Mouse (Mus musculus) liver, embryonic 11.5 days (tissue): ENCODE measurements around the gene Pik3c2g. TPM values are rescaled to one million over a fixed set of nuclear protein-coding genes. Genes with fewer than 3 reads are reported as not detected.

ENCODE experiments used
- ATAC-seq: fragments of 200-750 bp; cut with Nextera tagmentation; replicated peaks from 2 replicates; pipeline ENCODE4 v1.8.0; 2017; ENCODE audit warnings: moderate number of reproducible peaks, mild to moderate bottlenecking, moderate TSS enrichment, moderate library complexity; ENCODE audit not compliant: low FRiP score
- DNase-seq: peaks from one replicate; pipeline ENCODE4 v3.0.0-alpha.2; 2017; ENCODE audit warnings: low spot score
- H3K27ac ChIP-seq: fragments of 300-500 bp; sonication (generic); 2 replicates; pipeline ENCODE4 v1.5.1; 2014; ENCODE audit warnings: mild to moderate bottlenecking, low read depth, low read length, control low read depth
- H3K27me3 ChIP-seq: fragments of 300-500 bp; sonication (generic); replicated peaks from 2 replicates; pipeline ENCODE4 v1.6.1; 2014; ENCODE audit warnings: low read length, mixed read lengths; ENCODE audit not compliant: control insufficient read depth, insufficient read depth
- H3K36me3 ChIP-seq: fragments of 300-500 bp; sonication (generic); 2 replicates; pipeline ENCODE4 v1.6.1; 2014; ENCODE audit warnings: mild to moderate bottlenecking, low read length, moderate library complexity, mixed read lengths; ENCODE audit not compliant: control insufficient read depth, insufficient read depth
- H3K4me1 ChIP-seq: fragments of 300-500 bp; sonication (generic); replicated peaks from 2 replicates; pipeline ENCODE4 v1.6.1; 2014; ENCODE audit warnings: low read length, mixed read lengths; ENCODE audit not compliant: control insufficient read depth, insufficient read depth
- H3K4me2 ChIP-seq: fragments of 300-500 bp; sonication (generic); 2 replicates; pipeline ENCODE4 v1.6.1; 2014; ENCODE audit warnings: mild to moderate bottlenecking, control low read depth, moderate library complexity
- H3K4me3 ChIP-seq: fragments of 300-500 bp; sonication (generic); 2 replicates; pipeline ENCODE4 v1.5.1; 2014; ENCODE audit warnings: low read depth, low read length, control low read depth
- H3K9ac ChIP-seq: fragments of 300-500 bp; sonication (generic); 2 replicates; pipeline ENCODE4 v1.6.1; 2014; ENCODE audit warnings: low read depth, low read length, control low read depth
- H3K9me3 ChIP-seq: fragments of 300-500 bp; sonication (generic); 2 replicates; pipeline ENCODE4 v1.6.1; 2016; ENCODE audit warnings: low read length, inconsistent platforms, mixed read lengths; ENCODE audit not compliant: control insufficient read depth
- WGBS: fragments of 180-500 bp; shearing (Covaris S2); extraction: QIAGEN DNeasy Blood & Tissue Kit; methylation state at CpG from one replicate; pipeline ENCODE4 v1.1.7; 2014; 5-methylcytosine and 5-hydroxymethylcytosine counted together
- polyA plus RNA-seq: library from polyadenylated mRNA; unstranded; fragments of >200 nt; fragmentation: Nextera tagmentation; extraction: Ambion mirVana; gene quantifications from 2 replicates; pipeline ENCODE4 v1.2.1, GENCODE M21; 2014

The Pik3c2g gene
- polyA plus RNA-seq, 1 experiment from 2014 or later = 1.3 TPM

GRCm38 (mm10) chr6:139655399-139655798 is 68.4 kb downstream of the Pik3c2g start:
- H3K9me3 ChIP-seq = peaks cover 3% of the 10 kb centered on the region; the same call in 1 of the 2 replicates
- ATAC-seq (no peak), DNase-seq (no peak)
- H3K4me3 ChIP-seq = no peak overlapping the region
- H3K27ac ChIP-seq = no peak overlapping the region
- H3K36me3 ChIP-seq = no peaks in the 10 kb centered on the region
- no peak overlapping the region for H3K9ac ChIP-seq
- WGBS = 34% methylated on average over 4 of the region's 4 CpGs
- H3K4me2 ChIP-seq = no peak overlapping the region
- no peaks in the 10 kb centered on the region for H3K27me3 ChIP-seq
- H3K4me1 ChIP-seq = no peaks in the 10 kb centered on the region

GRCm38 (mm10) chr6:139662462-139662861 is 75.4 kb downstream of the Pik3c2g start:
- WGBS = 48% methylated on average over 1 of the region's 1 CpGs
- H3K36me3 ChIP-seq = no peaks in the 10 kb centered on the region
- no peak overlapping the region for H3K9ac ChIP-seq
- H3K27ac ChIP-seq = no peak overlapping the region
- no peak for DNase-seq
- H3K4me3 ChIP-seq = no peak overlapping the region
- no peak for ATAC-seq
- no peaks in the 10 kb centered on the region for H3K27me3 ChIP-seq
- no peaks in the 10 kb centered on the region; the same call in 1 of the 2 replicates for H3K9me3 ChIP-seq
- H3K4me2 ChIP-seq = no peak overlapping the region
- no peaks in the 10 kb centered on the region for H3K4me1 ChIP-seq

DNA sequence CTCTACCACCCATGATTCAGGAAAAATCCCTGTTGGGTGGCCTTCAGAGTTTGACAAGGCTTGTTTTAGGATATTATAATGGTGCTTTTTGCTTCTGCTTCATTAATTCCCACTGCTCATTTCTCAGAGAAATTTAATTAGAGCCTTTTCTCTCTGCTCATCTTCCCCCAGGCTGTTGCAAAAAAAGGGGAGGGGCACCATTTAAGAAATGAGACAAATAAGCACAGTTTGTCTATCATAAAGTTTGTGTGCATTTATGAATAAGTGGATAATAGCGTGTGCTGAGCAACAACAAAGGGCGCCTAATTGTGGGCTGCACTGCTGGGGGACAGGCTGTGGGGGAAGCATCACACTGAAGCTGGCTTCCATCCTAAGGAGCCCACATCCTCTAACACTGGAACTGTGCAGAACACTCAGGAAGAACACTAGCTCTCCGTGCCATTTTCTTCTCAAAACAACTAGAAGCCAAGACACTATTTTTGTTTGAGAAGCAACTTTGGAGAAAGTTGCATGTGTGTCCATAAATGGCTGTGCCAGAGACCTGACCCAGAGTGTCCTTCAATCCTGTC is 131.5 kb downstream of the Pik3c2g start:
- Histone ChIP-seq H3K4me3 (no peak overlapping the region), H3K4me2 (no peak overlapping the region), H3K9me3 (no peaks in the 10 kb centered on the region), H3K27me3 (no peaks in the 10 kb centered on the region), H3K27ac (no peak overlapping the region), H3K4me1 (no peaks in the 10 kb centered on the region), H3K9ac (no peak overlapping the region), H3K36me3 (no peaks in the 10 kb centered on the region)
- ATAC-seq (no peak), DNase-seq (no peak)
- 80% methylated on average over 3 of the region's 3 CpGs for WGBS

DNA sequence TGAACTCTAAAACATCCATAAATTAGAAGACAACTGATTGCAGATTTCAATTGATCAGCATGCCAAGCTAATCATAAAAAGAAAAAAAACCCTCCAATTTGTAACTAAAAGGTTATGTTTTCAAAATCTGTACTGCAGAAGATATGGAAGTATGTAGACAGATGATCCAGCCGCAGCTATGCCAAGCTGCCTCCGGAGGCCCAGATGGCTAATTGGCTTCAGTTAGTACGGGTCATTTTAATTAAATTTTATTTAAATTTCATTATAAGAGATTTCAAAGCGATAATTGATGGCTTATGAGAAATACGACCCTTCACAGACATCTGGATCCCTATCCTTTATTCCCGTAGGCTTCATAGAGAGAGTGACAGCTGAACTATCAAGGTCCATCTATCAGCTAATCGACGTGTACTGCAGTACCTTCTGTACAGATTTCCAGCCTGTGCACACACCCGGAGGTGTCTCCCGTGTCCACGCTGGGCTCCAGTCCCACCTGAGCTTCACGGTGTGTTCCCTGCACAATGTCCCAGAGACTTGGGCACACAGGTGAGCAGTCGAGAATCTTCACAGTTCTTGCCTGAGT is 132.7 kb downstream of the Pik3c2g start:
- 88% methylated on average over 13 of the region's 13 CpGs for WGBS
- Histone ChIP-seq H3K27me3 (no peaks in the 10 kb centered on the region), H3K36me3 (no peaks in the 10 kb centered on the region), H3K4me1 (no peaks in the 10 kb centered on the region), H3K9ac (no peak overlapping the region), H3K27ac (no peak overlapping the region), H3K4me2 (no peak overlapping the region), H3K4me3 (no peak overlapping the region), H3K9me3 (no peaks in the 10 kb centered on the region)
- no peak for DNase-seq
- ATAC-seq = no peak

DNA sequence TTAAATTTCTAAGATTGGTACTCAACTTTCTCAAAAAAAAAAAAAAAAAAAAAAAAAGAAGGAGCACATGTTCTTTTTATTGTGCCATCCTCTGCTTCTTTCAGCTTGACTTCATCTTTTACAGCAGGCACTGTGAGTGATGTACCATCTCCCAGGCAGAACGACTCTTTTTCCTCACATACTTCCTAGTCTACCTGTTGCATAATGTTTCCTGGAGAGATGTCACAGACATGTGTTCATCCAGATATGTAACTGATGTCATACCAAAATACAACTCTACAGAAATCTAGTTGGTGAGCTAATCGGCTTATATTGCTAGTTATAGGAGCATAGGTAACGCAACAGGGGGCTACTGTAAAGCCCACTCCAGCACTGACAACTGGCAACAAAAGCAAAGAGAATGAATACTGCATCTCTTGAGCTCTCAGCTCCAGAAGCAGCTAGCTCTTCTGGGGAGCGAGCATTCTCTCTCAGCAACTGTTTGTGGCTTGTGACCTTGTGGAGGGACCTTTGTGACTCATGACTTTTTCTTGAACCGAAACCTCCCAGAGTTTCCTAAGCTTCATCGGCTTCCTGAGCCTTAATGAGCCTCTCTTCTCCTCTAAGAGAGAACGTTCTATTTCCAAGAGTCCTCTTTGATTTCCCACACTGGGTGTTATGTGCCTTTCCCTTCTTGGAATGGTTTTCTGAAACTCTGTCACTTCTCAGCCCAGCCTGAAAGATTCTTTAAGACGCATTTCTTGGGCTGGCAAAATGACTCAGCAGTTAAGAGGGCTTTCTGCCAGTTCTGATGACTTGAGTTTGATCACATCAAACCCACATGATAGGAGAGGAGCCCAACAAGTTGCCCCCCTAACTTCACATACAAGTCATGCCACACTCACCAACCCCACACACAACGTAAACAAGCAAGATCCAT is 148.9 kb downstream of the Pik3c2g start:
- no peaks in the 10 kb centered on the region for H3K27me3 ChIP-seq
- H3K36me3 ChIP-seq = no peaks in the 10 kb centered on the region
- 76% methylated on average over 9 of the region's 9 CpGs for WGBS
- H3K4me1 ChIP-seq = no peaks in the 10 kb centered on the region
- DNase-seq (no peak), ATAC-seq (no peak)
- no peak overlapping the region for H3K4me2 ChIP-seq
- no peak overlapping the region for H3K9ac ChIP-seq
- H3K9me3 ChIP-seq = no peaks in the 10 kb centered on the region
- no peak overlapping the region for H3K4me3 ChIP-seq
- no peak overlapping the region for H3K27ac ChIP-seq

DNA sequence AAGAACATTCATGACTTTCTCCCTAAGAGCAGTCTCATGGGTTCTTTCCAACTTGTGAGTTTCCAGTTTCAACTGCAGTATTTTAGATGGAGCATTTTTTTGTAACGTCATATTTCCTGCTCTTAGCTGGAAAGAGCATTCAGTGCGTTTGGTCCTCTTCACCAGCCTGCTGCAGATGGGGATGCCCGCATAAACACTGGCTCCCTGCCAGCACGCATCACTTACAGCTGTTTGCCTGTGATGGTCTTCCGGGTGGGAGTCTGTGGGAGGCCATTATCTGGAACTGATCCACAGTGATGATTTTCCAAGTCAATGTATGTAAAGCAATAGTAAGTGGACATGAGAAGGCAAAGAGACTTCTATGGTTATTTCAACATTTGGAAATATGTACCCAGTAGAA is 151.3 kb downstream of the Pik3c2g start:
- no peak overlapping the region for H3K27ac ChIP-seq
- no peak for ATAC-seq
- no peaks in the 10 kb centered on the region for H3K27me3 ChIP-seq
- H3K4me2 ChIP-seq = no peak overlapping the region
- WGBS = 65% methylated on average over 5 of the region's 5 CpGs
- H3K4me1 ChIP-seq = no peaks in the 10 kb centered on the region
- DNase-seq = no peak
- H3K9ac ChIP-seq = no peak overlapping the region
- H3K9me3 ChIP-seq = no peaks in the 10 kb centered on the region
- no peak overlapping the region for H3K4me3 ChIP-seq
- no peaks in the 10 kb centered on the region for H3K36me3 ChIP-seq

- Histone ChIP-seq H3K27me3 (no peaks in the 10 kb centered on the region), H3K4me1 (no peaks in the 10 kb centered on the region), H3K4me2 (no peak overlapping the region), H3K27ac (no peak overlapping the region), H3K36me3 (no peaks in the 10 kb centered on the region), H3K4me3 (no peak overlapping the region), H3K9me3 (no peaks in the 10 kb centered on the region), H3K9ac (no peak overlapping the region)
- ATAC-seq = no peak
- no peak for DNase-seq
- 82% methylated on average over 12 of the region's 12 CpGs for WGBS
Observed at GRCm38 (mm10) chr6:139742693-139743432, 155.8 kb downstream of the Pik3c2g start.

DNA sequence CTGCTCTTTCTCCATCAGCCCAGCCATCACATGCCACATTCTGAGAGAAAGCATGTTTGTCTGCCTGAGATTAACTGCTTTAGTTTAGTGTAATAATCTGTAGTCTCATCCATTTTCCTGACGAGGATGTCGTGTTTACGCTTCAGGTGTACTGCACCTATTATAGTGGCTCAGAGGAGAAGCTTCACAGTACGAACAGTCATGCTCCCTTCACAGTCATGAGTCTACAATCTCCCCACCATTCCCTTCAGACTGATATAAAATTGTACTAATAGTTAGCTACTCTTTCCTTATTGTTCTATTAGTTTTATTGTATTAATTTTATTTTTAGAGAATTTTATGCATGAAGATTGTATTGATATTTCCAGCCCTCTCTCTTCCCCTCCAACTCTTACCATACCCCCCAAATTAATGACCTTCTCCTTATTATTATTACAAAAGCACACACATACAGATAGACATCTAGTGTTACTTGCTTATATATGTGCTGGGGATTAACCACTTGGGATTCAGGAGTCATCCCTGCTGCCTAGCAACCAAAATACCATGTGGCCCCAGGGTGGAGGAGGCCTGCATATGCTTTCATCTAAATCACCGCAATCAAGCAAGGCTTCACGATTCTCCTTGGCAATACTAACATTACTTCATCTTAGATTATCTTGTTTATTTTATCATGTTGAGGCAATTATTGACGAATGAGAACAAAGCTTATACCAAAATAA is 159.9 kb downstream of the Pik3c2g start:
- Histone ChIP-seq H3K9me3 (no peaks in the 10 kb centered on the region), H3K4me2 (no peak overlapping the region), H3K36me3 (no peaks in the 10 kb centered on the region), H3K27ac (no peak overlapping the region), H3K27me3 (no peaks in the 10 kb centered on the region), H3K4me1 (no peaks in the 10 kb centered on the region), H3K4me3 (no peak overlapping the region), H3K9ac (no peak overlapping the region)
- ATAC-seq = no peak
- DNase-seq = no peak
- WGBS = 75% methylated on average over 7 of the region's 7 CpGs
